Mouse (Mus musculus) midbrain, embryonic 16.5 days (tissue): ENCODE measurements around the gene Ppp1cb. TPM values are rescaled to one million over a fixed set of nuclear protein-coding genes. Genes with fewer than 3 reads are reported as not detected.

Source experiments
- ATAC-seq: fragments of 200-750 bp; cut with Nextera tagmentation; 2 replicates; pipeline ENCODE4 v1.8.0; 2017; ENCODE audit warnings: moderate TSS enrichment
- H3K27ac ChIP-seq: fragments of 300-500 bp; sonication (generic); 2 replicates; pipeline ENCODE4 v1.5.1; 2014; ENCODE audit warnings: mild to moderate bottlenecking, low read length, mixed read lengths
- H3K27me3 ChIP-seq: fragments of 300-500 bp; sonication (generic); 2 replicates; pipeline ENCODE4 v1.6.1; 2014; ENCODE audit warnings: low read depth, low read length, mixed read lengths; ENCODE audit not compliant: control insufficient read depth, insufficient read depth
- H3K36me3 ChIP-seq: fragments of 300-500 bp; sonication (generic); 2 replicates; pipeline ENCODE4 v1.6.1; 2014; ENCODE audit warnings: mild to moderate bottlenecking, low read length, moderate library complexity, mixed read lengths; ENCODE audit not compliant: control insufficient read depth, insufficient read depth
- H3K4me1 ChIP-seq: fragments of 300-500 bp; sonication (generic); 2 replicates; pipeline ENCODE4 v1.6.1; 2014; ENCODE audit warnings: mild to moderate bottlenecking, low read length, mixed read lengths; ENCODE audit not compliant: control insufficient read depth, insufficient read depth
- H3K4me2 ChIP-seq: fragments of 300-500 bp; sonication (generic); 2 replicates; pipeline ENCODE4 v1.6.1; 2014; ENCODE audit warnings: mild to moderate bottlenecking, low read length, mixed read lengths
- H3K4me3 ChIP-seq: fragments of 300-500 bp; sonication (generic); 2 replicates; pipeline ENCODE4 v1.5.1; 2014; ENCODE audit warnings: low read depth, mild to moderate bottlenecking, low read length, moderate library complexity, mixed read lengths
- H3K9ac ChIP-seq: fragments of 300-500 bp; sonication (generic); 2 replicates; pipeline ENCODE4 v1.6.1; 2014; ENCODE audit warnings: low read depth, low read length, mixed read lengths
- H3K9me3 ChIP-seq: fragments of 300-500 bp; sonication (generic); replicated peaks from 2 replicates; pipeline ENCODE4 v1.6.1; 2014; ENCODE audit warnings: mild to moderate bottlenecking, low read length, mixed read lengths; ENCODE audit not compliant: control insufficient read depth, poor library complexity, severe bottlenecking
- WGBS: fragments of 180-500 bp; shearing (Covaris S2); extraction: QIAGEN DNeasy Blood & Tissue Kit; methylation state at CpG from one replicate; pipeline ENCODE4 v1.1.7; 2014; 5-methylcytosine and 5-hydroxymethylcytosine counted together
- polyA plus RNA-seq: library from polyadenylated mRNA; unstranded; fragments of >200 nt; fragmentation: Nextera tagmentation; extraction: Ambion mirVana; gene quantifications from 2 replicates; pipeline ENCODE4 v1.2.1, GENCODE M21; 2015

The Ppp1cb gene
- polyA plus RNA-seq, 1 experiment from 2014 or later, result 208 TPM

- Histone ChIP-seq H3K27me3 (no peaks in the 10 kb centered on the region), H3K36me3 (no peaks in the 10 kb centered on the region), H3K4me2 (no peak overlapping the region), H3K9me3 (no peaks in the 10 kb centered on the region), H3K27ac (no peak overlapping the region), H3K4me3 (no peak overlapping the region), H3K4me1 (no peaks in the 10 kb centered on the region), H3K9ac (no peak overlapping the region)
- ATAC-seq, result no peak
- 71% methylated on average over 2 of the region's 2 CpGs for WGBS
Measured at GRCm38 (mm10) chr5:32438564-32438922, 20.1 kb upstream of the Ppp1cb start.

GRCm38 (mm10) chr5:32441336-32441735 lies 17.3 kb upstream of the Ppp1cb start:
- Histone ChIP-seq H3K9me3 (no peaks in the 10 kb centered on the region), H3K27ac (no peak overlapping the region), H3K9ac (no peak overlapping the region), H3K4me1 (no peaks in the 10 kb centered on the region), H3K27me3 (no peaks in the 10 kb centered on the region), H3K36me3 (no peaks in the 10 kb centered on the region), H3K4me2 (no peak overlapping the region), H3K4me3 (no peak overlapping the region)
- no peak for ATAC-seq
- 77% methylated on average over 3 of the region's 3 CpGs for WGBS

GRCm38 (mm10) chr5:32441992-32442575 lies 16.6 kb upstream of the Ppp1cb start:
- WGBS, result 93% methylated on average over 4 of the region's 4 CpGs
- Histone ChIP-seq H3K27me3 (no peaks in the 10 kb centered on the region), H3K27ac (no peak overlapping the region), H3K36me3 (no peaks in the 10 kb centered on the region), H3K9ac (no peak overlapping the region), H3K4me2 (no peak overlapping the region), H3K4me3 (no peak overlapping the region), H3K9me3 (no peaks in the 10 kb centered on the region), H3K4me1 (no peaks in the 10 kb centered on the region)
- ATAC-seq, result no peak

GRCm38 (mm10) chr5:32443906-32444305 lies 14.7 kb upstream of the Ppp1cb start:
- Histone ChIP-seq H3K9me3 (no peaks in the 10 kb centered on the region), H3K4me1 (no peaks in the 10 kb centered on the region), H3K9ac (no peak overlapping the region), H3K4me2 (no peak overlapping the region), H3K27me3 (no peaks in the 10 kb centered on the region), H3K4me3 (no peak overlapping the region), H3K27ac (no peak overlapping the region), H3K36me3 (no peaks in the 10 kb centered on the region)
- ATAC-seq, result no peak
- WGBS, result 91% methylated on average over 3 of the region's 3 CpGs

GRCm38 (mm10) chr5:32445287-32445921 lies 13.2 kb upstream of the Ppp1cb start:
- Histone ChIP-seq H3K4me1 (no peaks in the 10 kb centered on the region), H3K4me3 (no peak overlapping the region), H3K4me2 (no peak overlapping the region), H3K27ac (no peak overlapping the region), H3K27me3 (no peaks in the 10 kb centered on the region), H3K9ac (no peak overlapping the region), H3K36me3 (no peaks in the 10 kb centered on the region), H3K9me3 (no peaks in the 10 kb centered on the region)
- no peak for ATAC-seq
- 40% methylated on average over 11 of the region's 11 CpGs for WGBS

- H3K9ac ChIP-seq, result no peak overlapping the region
- no peaks in the 10 kb centered on the region for H3K36me3 ChIP-seq
- H3K27ac ChIP-seq, result no peak overlapping the region
- H3K4me2 ChIP-seq, result no peak overlapping the region
- H3K4me1 ChIP-seq, result no peaks in the 10 kb centered on the region
- no peaks in the 10 kb centered on the region for H3K9me3 ChIP-seq
- 46% methylated on average over 5 of the region's 5 CpGs for WGBS
- no peaks in the 10 kb centered on the region for H3K27me3 ChIP-seq
- ATAC-seq, result no peak
- H3K4me3 ChIP-seq, result no peak overlapping the region
Measured at GRCm38 (mm10) chr5:32446394-32446793, 12.2 kb upstream of the Ppp1cb start.

GRCm38 (mm10) chr5:32446810-32447209 lies 11.8 kb upstream of the Ppp1cb start:
- Histone ChIP-seq H3K36me3 (no peaks in the 10 kb centered on the region), H3K9me3 (no peaks in the 10 kb centered on the region), H3K9ac (no peak overlapping the region), H3K27ac (no peak overlapping the region), H3K4me2 (no peak overlapping the region), H3K4me1 (no peaks in the 10 kb centered on the region), H3K4me3 (no peak overlapping the region), H3K27me3 (no peaks in the 10 kb centered on the region)
- no peak for ATAC-seq

- Histone ChIP-seq H3K4me2 (peak overlapping the region; percentile 85), H3K36me3 (no peaks in the 10 kb centered on the region), H3K27me3 (no peaks in the 10 kb centered on the region), H3K9me3 (no peaks in the 10 kb centered on the region), H3K4me1 (peaks cover 23% of the 10 kb centered on the region), H3K9ac (peak overlapping the region; percentile 96), H3K4me3 (peak overlapping the region; percentile 86), H3K27ac (peak overlapping the region; percentile 99)
- 0% methylated on average over 41 of the region's 63 CpGs for WGBS
- ATAC-seq, result peak; percentile 88
Measured at GRCm38 (mm10) chr5:32459251-32459881, 723 bp downstream of the Ppp1cb start.
